Mouse (Mus musculus) ES-CJ7 (cell line): ENCODE data around the gene Cadm4.

Experiments used
- DNase-seq: peaks from one replicate; pipeline ENCODE4 v3.0.0; 2011; ENCODE audit warnings: low read depth, low spot score

Cadm4 gene

GRCm38 (mm10) chr7:24531211-24531971 lies 49.6 kb downstream of the Cadm4 start:
- DNase-seq: peak; percentile 69

GRCm38 (mm10) chr7:24533031-24533571 lies 51.3 kb downstream of the Cadm4 start:
- DNase-seq: peak; percentile 41

GRCm38 (mm10) chr7:24533806-24534205 lies 52.0 kb downstream of the Cadm4 start:
- DNase-seq: no peak

GRCm38 (mm10) chr7:24534301-24534700 lies 52.5 kb downstream of the Cadm4 start:
- DNase-seq: peak; percentile 79

- DNase-seq: no peak
Observed at GRCm38 (mm10) chr7:24537081-24537480, 55.3 kb downstream of the Cadm4 start.

GRCm38 (mm10) chr7:24537591-24537990 lies 55.8 kb downstream of the Cadm4 start:
- DNase-seq: no peak

GRCm38 (mm10) chr7:24538154-24538553 lies 56.3 kb downstream of the Cadm4 start:
- DNase-seq: no peak

GRCm38 (mm10) chr7:24538701-24539100 lies 56.9 kb downstream of the Cadm4 start:
- peak; percentile 65 for DNase-seq

GRCm38 (mm10) chr7:24539686-24540085 lies 57.9 kb downstream of the Cadm4 start:
- DNase-seq: no peak

GRCm38 (mm10) chr7:24544506-24544905 lies 62.7 kb downstream of the Cadm4 start:
- peak; percentile 83 for DNase-seq

GRCm38 (mm10) chr7:24546068-24546614 lies 64.3 kb downstream of the Cadm4 start, which contains the start of the genes Pinlyp and Xrcc1:
Gene Pinlyp, minus strand, starts transcription at chr7:24546118.
Gene Xrcc1, plus strand, starts transcription at chr7:24546289.
- no peak for DNase-seq

- peak; percentile 99 for DNase-seq
Observed at GRCm38 (mm10) chr7:24546634-24547389, 65.0 kb downstream of the Cadm4 start.

- DNase-seq: no peak
Observed at GRCm38 (mm10) chr7:24547534-24548036, 65.8 kb downstream of the Cadm4 start.

- DNase-seq: no peak
Observed at GRCm38 (mm10) chr7:24551985-24552759, 70.3 kb downstream of the Cadm4 start.
